Mouse (Mus musculus) lung, embryonic 15.5 days (tissue): Measurements from ENCODE around the gene Megf8. TPM values are rescaled to one million over a fixed set of nuclear protein-coding genes. Genes with fewer than 3 reads are reported as not detected.

ENCODE experiments used
- ATAC-seq: fragments of 200-750 bp; cut with Nextera tagmentation; 2 replicates; pipeline ENCODE4 v1.8.0; 2017; ENCODE audit warnings: moderate number of reproducible peaks, borderline replicate concordance; ENCODE audit not compliant: low FRiP score, low TSS enrichment; ENCODE audit errors: extremely low read depth
- H3K27ac ChIP-seq: fragments of 300-500 bp; sonication (generic); 2 replicates; pipeline ENCODE4 v1.5.1; 2015; ENCODE audit warnings: moderate library complexity, mild to moderate bottlenecking, inconsistent platforms
- H3K27me3 ChIP-seq: fragments of 300-500 bp; sonication (generic); 2 replicates; pipeline ENCODE4 v1.6.1; 2015; ENCODE audit warnings: inconsistent platforms
- H3K36me3 ChIP-seq: fragments of 300-500 bp; sonication (generic); 2 replicates; pipeline ENCODE4 v1.6.1; 2015; ENCODE audit warnings: inconsistent platforms
- H3K4me1 ChIP-seq: fragments of 300-500 bp; sonication (generic); 2 replicates; pipeline ENCODE4 v1.6.1; 2015; ENCODE audit warnings: inconsistent platforms
- H3K4me2 ChIP-seq: fragments of 300-500 bp; sonication (generic); 2 replicates; pipeline ENCODE4 v1.6.1; 2015; ENCODE audit warnings: inconsistent platforms, mild to moderate bottlenecking, moderate library complexity
- H3K4me3 ChIP-seq: fragments of 300-500 bp; sonication (generic); 2 replicates; pipeline ENCODE4 v1.5.1; 2015; ENCODE audit warnings: mild to moderate bottlenecking, inconsistent platforms
- H3K9ac ChIP-seq: fragments of 300-500 bp; sonication (generic); 2 replicates; pipeline ENCODE4 v1.6.1; 2015; ENCODE audit warnings: inconsistent platforms
- H3K9me3 ChIP-seq: fragments of 300-500 bp; sonication (generic); 2 replicates; pipeline ENCODE4 v1.6.1; 2016; ENCODE audit warnings: inconsistent platforms
- WGBS: fragments of 180-500 bp; shearing (Covaris S2); methylation state at CpG from one replicate; pipeline ENCODE4 v1.1.7; 2015; 5-methylcytosine and 5-hydroxymethylcytosine counted together
- polyA plus RNA-seq: library from polyadenylated mRNA; unstranded; fragments of >200 nt; fragmentation: Nextera tagmentation; extraction: Ambion mirVana; gene quantifications from 2 replicates; pipeline ENCODE4 v1.2.1, GENCODE M21; 2015

The Megf8 gene
- polyA plus RNA-seq, 1 experiment from 2014 or later, result 13.5 TPM

DNA sequence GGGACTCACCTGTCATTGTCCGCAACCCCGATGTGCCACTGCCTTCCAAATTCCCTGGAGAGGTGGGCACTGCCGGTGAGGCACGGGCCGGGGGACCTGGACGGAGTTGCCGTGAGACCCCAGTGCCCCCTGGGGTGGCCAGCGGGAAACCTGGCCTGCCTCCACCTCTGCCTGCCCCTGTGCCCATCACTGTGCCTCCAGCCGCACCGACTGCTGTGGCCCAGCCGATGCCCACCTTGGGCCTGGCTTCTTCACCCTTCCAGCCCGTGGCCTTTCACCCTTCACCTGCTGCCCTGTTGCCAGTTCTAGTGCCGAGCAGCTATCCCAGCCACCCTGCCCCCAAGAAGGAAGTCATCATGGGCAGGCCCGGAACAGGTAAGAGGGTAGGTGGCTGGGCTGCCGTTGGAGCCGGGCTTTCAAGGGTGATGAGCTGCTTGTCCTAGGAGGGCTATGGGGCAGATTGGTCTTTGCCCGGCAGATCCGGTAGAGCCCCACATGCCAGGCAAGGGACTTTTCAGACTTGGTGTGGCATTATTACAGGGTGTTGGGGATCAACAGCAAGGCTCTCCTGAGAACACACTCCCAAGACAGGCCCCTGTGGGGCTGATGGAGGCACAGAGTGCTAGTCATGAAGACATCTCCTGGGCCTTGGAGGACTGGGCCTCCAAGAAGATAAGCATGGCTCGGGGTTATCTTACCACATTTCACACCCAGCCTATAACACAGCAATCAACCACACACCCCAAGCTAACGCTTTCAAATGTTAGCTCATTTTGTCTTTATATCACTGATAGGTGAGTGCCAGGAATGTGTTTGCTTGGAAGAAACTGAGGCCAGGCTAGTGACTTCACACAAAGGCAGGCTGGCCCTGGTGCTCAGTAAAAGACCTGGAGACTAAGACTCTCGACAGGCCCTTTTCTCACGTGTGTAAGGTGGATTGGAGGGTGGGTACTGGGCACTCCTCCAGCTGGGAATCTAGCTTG lies 43.4 kb upstream of the Megf8 start:
- peaks cover 38% of the 10 kb centered on the region for H3K4me1 ChIP-seq
- H3K36me3 ChIP-seq, result peaks cover 16% of the 10 kb centered on the region; the same call in 1 of the 2 replicates
- no peak overlapping the region for H3K4me3 ChIP-seq
- H3K4me2 ChIP-seq, result no peak overlapping the region
- no peak overlapping the region for H3K27ac ChIP-seq
- no peaks in the 10 kb centered on the region for H3K9me3 ChIP-seq
- WGBS, result 86% methylated on average over 22 of the region's 22 CpGs
- H3K9ac ChIP-seq, result no peak overlapping the region
- H3K27me3 ChIP-seq, result no peaks in the 10 kb centered on the region
- ATAC-seq, result no peak

DNA sequence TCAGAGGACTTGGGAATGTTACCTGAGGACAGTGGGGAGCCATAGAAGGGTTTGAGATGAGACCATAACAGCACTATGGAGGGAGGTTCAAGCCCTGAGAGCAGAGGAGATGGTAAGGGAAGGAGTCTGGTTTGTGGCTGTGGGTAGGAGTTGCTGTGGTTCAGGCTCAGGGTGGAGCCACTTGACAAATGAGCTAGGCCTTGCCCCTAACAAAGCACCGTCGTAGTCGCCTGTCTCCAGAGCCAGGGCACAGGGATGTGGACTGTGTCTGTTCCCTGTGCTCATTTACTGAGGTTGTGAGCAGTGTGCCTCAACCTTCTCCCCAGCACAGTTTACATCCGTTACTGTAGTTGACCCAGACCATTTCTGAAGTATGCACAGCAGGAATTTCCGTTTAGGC lies 42.4 kb upstream of the Megf8 start:
- Histone ChIP-seq H3K36me3 (peaks cover 16% of the 10 kb centered on the region; the same call in 1 of the 2 replicates), H3K4me1 (peaks cover 32% of the 10 kb centered on the region), H3K9ac (no peak overlapping the region), H3K27ac (no peak overlapping the region), H3K9me3 (no peaks in the 10 kb centered on the region), H3K27me3 (no peaks in the 10 kb centered on the region), H3K4me3 (no peak overlapping the region), H3K4me2 (no peak overlapping the region)
- ATAC-seq, result no peak
- WGBS, result 38% methylated on average over 5 of the region's 5 CpGs

DNA sequence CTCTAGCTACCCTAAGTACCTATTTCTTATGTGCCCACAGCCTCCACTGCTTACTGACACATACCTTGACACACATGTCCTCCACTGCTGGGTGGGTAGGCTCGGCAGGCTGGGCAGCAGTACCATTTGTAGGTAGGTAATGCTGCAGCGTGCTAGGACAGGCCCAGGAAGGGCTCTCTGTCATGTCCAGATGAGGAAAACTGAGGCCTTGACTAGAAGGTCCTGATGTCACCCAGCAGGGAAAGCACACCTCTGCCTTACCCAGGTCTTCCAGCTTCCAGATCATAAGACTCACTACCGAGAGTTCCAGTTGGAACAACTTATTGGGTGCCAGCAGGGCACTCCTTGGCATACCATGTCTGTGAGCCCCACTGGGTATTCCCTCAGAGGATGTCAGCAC lies 42.0 kb upstream of the Megf8 start:
- no peak overlapping the region for H3K4me3 ChIP-seq
- H3K9ac ChIP-seq, result no peak overlapping the region
- H3K27ac ChIP-seq, result no peak overlapping the region
- no peak overlapping the region for H3K4me2 ChIP-seq
- H3K27me3 ChIP-seq, result no peaks in the 10 kb centered on the region
- H3K36me3 ChIP-seq, result peaks cover 16% of the 10 kb centered on the region; the same call in 1 of the 2 replicates
- no peaks in the 10 kb centered on the region for H3K9me3 ChIP-seq
- no peak for ATAC-seq
- peaks cover 32% of the 10 kb centered on the region for H3K4me1 ChIP-seq
- 85% methylated on average over 3 of the region's 3 CpGs for WGBS

DNA sequence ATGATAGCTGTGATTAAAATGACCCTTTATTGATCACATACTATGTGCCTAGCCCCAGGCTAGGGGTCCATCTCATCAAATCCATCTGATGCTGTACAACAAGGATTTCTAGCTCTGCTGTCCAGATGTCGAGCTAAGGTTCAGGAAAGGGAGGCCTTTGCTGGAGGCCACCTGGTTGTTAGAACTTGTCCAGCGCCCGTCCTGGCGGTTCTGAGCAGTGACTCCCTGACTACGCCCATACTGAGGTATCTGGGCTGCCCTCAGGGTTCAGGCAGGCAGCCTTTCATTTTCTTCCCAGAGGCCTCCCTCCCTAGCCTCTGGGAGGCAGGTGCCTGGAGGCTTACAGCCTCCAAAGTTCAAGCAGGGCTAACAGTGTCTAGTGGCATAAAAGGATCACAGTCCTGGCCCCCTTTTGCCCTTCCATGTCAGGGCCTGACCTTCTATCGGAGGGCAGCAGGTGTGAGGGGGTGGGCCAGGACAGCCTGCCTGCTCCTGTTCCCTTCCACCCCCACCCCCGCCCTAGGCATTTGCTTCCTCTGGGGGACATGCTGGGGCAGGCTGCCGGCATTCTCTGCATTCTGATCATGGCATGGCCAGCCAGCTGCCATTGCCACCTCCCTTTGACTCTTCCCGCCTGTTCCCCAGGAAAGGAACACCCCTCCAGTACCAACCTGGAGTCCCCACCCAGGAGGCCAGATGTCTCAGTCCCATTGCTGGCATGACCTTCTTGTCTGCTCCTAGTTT lies 41.2 kb upstream of the Megf8 start:
- Histone ChIP-seq H3K4me3 (no peak overlapping the region), H3K27me3 (no peaks in the 10 kb centered on the region), H3K4me1 (peaks cover 37% of the 10 kb centered on the region), H3K9me3 (no peaks in the 10 kb centered on the region), H3K36me3 (peaks cover 16% of the 10 kb centered on the region; the same call in 1 of the 2 replicates), H3K9ac (no peak overlapping the region), H3K4me2 (no peak overlapping the region), H3K27ac (0 out of 2 replicates have a peak overlapping the region, but pooled peaks have one; percentile 2)
- WGBS, result 48% methylated on average over 9 of the region's 9 CpGs
- ATAC-seq, result no peak

DNA sequence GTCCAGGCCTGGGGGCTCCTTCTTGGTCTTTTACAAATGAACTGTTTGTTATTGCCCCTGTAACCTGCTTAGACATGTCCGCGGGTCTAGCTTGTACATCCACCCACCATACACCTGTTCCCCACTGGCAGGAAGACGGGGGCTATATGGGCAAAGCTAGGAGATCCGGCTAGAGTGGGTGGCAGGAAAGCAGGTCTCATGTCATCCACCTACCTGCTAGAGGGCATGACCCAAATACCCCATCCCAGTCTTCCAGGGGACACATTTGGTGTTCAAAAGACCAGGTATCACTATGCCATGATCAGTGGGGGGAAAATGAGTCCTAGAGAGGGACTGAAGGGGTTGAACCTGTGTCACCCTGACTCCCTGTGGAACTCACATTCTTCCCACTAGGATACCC lies 39.6 kb upstream of the Megf8 start:
- H3K9ac ChIP-seq, result peak overlapping the region; percentile 76; the same call in 1 of the 2 replicates
- H3K4me3 ChIP-seq, result peak overlapping the region; percentile 84; the same call in 1 of the 2 replicates
- peak overlapping the region; percentile 89 for H3K4me2 ChIP-seq
- 80% methylated on average over 4 of the region's 4 CpGs for WGBS
- H3K27ac ChIP-seq, result peak overlapping the region; percentile 100
- 0 out of 2 replicates have a peak, but pooled peaks cover 3% of the 10 kb centered on the region for H3K36me3 ChIP-seq
- H3K9me3 ChIP-seq, result no peaks in the 10 kb centered on the region
- no peak for ATAC-seq
- H3K27me3 ChIP-seq, result no peaks in the 10 kb centered on the region
- peaks cover 47% of the 10 kb centered on the region for H3K4me1 ChIP-seq

DNA sequence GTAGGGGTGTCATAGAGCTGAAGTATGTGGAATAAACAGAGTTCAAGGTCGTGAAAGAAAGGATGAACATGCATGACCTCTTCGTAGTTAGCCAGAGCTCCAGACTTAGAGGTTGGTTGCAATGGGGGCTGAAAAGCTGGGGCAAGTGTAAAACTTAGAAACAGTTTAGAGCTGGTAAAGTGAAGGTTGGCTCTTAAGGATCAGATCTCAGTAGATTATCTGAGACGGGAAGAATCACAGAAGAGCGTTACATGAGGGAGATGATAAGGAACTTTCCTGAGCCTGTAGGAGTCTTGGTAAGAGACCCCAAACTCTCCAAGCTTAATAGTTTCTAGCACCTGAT lies 39.0 kb upstream of the Megf8 start:
- H3K27ac ChIP-seq, result peak overlapping the region; percentile 100
- H3K4me3 ChIP-seq, result peak overlapping the region; percentile 84
- peak overlapping the region; percentile 89 for H3K4me2 ChIP-seq
- H3K36me3 ChIP-seq, result no peaks in the 10 kb centered on the region
- H3K27me3 ChIP-seq, result no peaks in the 10 kb centered on the region
- WGBS, result 5% methylated on average over 4 of the region's 4 CpGs
- no peaks in the 10 kb centered on the region for H3K9me3 ChIP-seq
- no peak for ATAC-seq
- H3K9ac ChIP-seq, result peak overlapping the region; percentile 76
- peaks cover 49% of the 10 kb centered on the region for H3K4me1 ChIP-seq

DNA sequence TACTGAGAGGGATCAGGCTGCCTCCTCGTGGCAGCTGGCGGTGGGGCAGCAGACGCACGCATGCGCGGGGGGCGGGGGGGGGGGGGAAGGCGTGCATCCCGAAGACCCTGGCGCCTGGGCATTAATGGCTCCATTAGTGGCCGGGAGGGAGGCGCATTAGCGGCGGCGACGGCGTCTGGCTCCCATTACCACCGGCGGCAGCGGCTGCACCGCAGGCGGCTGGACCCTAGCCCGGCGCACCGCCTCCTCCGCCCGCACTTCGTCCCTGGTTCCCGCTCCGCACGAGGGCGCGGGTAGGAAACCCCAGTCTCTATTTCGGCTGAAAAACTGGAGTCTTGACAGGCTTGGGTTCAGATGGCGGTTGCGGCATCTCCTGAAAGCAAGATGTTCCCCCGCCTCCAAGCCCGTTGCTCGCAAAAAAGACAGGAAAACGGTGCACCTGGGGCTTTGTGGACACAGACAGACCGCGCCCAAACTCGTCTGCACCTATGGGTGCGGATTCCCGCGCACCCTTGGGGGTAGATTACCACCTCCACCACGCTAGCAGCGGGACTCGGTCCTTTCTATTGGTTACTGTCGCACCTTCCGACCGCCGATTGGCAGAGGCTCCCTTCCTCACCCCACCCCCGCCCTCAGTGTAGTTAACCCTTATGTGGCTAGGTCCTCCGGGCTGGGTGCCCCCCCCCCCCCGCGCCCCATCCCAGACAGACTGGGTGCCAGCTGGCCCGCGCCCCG lies 38.5 kb upstream of the Megf8 start:
- H3K27me3 ChIP-seq, result no peaks in the 10 kb centered on the region

DNA sequence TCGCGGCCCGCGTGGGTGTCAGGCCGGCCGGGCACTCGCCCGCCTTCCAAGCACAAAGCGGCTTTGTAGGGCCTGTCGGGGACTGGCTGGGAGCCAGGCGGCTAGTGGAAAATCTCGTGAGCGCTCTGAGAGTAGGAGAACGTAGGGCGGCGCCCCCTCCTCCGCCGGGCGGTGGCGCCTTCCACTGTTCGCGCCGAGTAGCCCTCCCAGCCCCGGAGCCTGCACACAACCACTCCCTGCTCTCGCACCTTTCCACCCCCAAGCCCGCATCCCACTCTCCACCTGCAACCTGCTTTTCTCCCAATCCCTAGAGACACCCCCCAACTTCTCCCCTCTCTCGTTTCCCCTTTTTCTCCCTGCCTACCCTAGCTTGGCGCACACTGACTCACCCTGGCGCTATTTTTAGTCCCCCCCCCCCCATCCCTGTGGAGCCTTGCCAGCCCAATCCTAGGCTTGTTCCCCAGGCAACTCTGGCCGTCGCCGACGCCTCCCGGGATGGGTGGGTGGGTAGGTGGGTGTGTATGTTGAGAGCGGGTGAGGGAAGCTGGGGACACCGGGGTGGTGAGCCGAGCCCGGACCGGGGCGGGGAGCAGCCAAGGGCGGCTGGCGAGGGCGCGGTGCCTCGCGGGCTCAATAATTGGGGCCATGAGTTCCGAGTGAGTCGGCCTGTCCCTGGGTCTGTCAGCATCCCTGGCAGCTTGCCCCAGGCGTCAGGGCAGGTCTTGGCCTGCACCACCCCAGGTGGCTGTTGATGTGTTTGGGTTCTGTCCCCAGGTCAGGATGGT lies 37.7 kb upstream of the Megf8 start:
- WGBS, result under 1% methylated on average over 48 of the region's 49 CpGs
- no peaks in the 10 kb centered on the region for H3K27me3 ChIP-seq
- H3K27ac ChIP-seq, result peak overlapping the region; percentile 100
- H3K4me2 ChIP-seq, result peak overlapping the region; percentile 89
- H3K9me3 ChIP-seq, result no peaks in the 10 kb centered on the region
- peak overlapping the region; percentile 76 for H3K9ac ChIP-seq
- H3K36me3 ChIP-seq, result no peaks in the 10 kb centered on the region
- H3K4me3 ChIP-seq, result peak overlapping the region; percentile 84
- peaks cover 56% of the 10 kb centered on the region for H3K4me1 ChIP-seq
- ATAC-seq, result peak; percentile 44

More for the DNA sequence above, 38.5 kb upstream of the Megf8 start:
- peak overlapping the region; percentile 76 for H3K9ac ChIP-seq
- H3K9me3 ChIP-seq, result no peaks in the 10 kb centered on the region
- peak; percentile 62 for ATAC-seq
- peaks cover 51% of the 10 kb centered on the region for H3K4me1 ChIP-seq
- peak overlapping the region; percentile 100 for H3K27ac ChIP-seq
- under 1% methylated on average over 52 of the region's 60 CpGs for WGBS
- H3K4me2 ChIP-seq, result peak overlapping the region; percentile 89
- no peaks in the 10 kb centered on the region for H3K36me3 ChIP-seq
- peak overlapping the region; percentile 84 for H3K4me3 ChIP-seq

DNA sequence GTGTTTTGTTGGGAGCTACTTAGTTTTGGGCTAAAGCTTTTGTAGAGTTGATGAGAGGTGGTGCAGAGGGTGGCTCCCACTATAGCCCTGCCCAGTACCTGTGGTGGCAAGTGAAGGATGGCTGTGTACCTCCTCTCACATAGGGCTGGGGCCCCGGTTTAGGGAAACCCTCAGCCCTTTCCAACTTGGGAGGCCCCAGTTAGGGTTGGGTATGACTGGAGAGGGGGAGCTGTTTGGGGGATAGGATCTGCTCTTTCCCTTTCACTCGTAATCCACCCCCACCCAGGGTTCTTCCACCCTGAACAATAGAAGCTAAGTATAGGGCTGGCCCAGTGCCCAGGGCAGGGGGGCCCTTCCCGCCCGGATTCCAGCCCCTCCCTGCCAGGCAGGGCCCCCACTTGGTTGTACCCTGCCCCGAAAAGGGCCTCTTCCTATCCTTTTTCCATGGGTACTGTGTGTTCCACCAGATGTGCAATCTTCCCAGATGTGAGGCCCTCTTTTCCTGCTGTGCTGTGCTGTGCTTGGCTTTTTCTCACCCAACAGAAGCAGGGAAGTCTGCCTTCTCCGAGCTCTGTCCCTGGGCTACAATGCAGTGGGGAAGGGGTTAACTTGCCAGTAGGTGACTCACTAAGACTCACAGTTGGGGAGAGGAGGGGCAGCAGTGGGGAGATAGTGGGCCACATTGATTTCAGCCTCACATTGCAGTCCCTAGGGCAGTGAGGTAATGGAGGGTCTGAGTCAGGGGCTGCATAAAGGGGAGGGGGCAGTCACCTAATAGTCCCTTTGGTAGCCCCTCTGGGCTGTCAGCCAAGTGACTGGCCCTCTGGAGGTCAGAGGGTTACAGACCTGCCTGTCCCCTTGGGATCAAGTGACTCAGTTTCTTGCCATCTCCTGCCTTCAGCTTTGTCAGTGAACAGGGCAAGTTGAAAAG lies 36.8 kb upstream of the Megf8 start:
- peak; percentile 2 for ATAC-seq
- peaks cover 65% of the 10 kb centered on the region for H3K4me1 ChIP-seq
- 0% methylated on average over 6 of the region's 6 CpGs for WGBS

DNA sequence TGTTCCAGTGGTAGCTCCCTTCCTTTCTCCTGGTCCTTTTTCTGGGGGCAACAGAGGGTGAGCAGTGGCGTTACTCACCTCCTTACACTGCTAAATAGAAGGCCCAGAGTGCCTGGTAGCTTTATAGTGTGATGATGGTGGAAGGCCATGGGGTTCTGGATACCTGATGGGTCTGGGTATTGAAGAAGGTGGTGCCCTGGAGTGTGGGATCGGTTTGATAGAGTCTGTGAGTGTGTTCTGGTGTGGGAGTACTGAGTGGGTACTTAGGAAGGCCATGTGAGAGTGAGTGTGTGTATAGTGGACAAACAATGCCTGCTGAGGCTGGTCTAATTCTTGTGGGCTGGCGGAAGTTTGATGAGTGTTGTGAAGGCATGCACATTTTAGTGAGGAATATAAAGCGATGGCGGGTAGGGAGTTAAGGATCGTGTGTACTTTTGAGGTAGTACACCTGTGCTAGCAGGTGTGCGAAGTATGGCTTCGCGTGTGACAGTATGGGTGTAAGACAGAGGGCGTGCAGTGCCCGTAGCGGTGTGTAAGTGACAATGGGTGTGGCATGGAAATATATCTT lies 35.7 kb upstream of the Megf8 start:
- peak overlapping the region; percentile 100 for H3K27ac ChIP-seq
- H3K27me3 ChIP-seq, result no peaks in the 10 kb centered on the region
- peak overlapping the region; percentile 89 for H3K4me2 ChIP-seq
- H3K4me3 ChIP-seq, result peak overlapping the region; percentile 84
- H3K4me1 ChIP-seq, result peaks cover 61% of the 10 kb centered on the region
- ATAC-seq, result no peak; the same call in 1 of the 2 replicates
- peaks cover 16% of the 10 kb centered on the region for H3K36me3 ChIP-seq
- 8% methylated on average over 12 of the region's 12 CpGs for WGBS
- peak overlapping the region; percentile 76 for H3K9ac ChIP-seq
- H3K9me3 ChIP-seq, result no peaks in the 10 kb centered on the region

More for the DNA sequence above, 36.8 kb upstream of the Megf8 start:
- Histone ChIP-seq H3K27me3 (no peaks in the 10 kb centered on the region), H3K36me3 (peaks cover 5% of the 10 kb centered on the region), H3K27ac (peak overlapping the region; percentile 100), H3K4me2 (peak overlapping the region; percentile 89), H3K4me3 (peak overlapping the region; percentile 84), H3K9me3 (no peaks in the 10 kb centered on the region), H3K9ac (peak overlapping the region; percentile 76)
